In the genomic region with DNA sequence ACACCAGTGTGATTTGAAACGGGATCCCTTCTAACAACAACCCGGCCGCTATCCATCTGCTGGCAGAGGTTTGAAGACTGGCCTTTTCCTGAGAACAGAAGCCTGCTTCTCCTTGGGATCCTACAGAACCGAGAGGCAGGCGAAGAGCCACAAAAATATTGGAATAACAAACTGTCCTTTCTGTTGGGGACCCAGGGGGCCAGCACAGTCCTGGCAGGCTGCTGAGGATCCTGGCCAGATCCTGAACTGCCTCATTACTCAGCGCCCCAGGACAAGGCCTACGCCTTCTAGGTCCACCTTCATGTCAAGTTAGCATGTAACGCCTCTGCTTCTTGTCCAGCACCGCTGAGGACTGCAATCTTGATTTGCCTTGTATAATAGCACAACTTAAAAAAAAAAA, we compare ENCODE assay signal across 20 mouse cellular contexts.
DNase-seq lines count a peak whose midpoint lies in the region; ATAC-seq and TF ChIP-seq lines count a peak whose summit lies in the region.
"Had no signal": no experiment of that assay in that cellular context is flagged by ENCODE, and none has a peak within 500 bp of the region (broad histone marks: within the 10 kb centered on the region; RNA-seq: fewer than 3 reads in every experiment).

No protein-coding gene starts in this region.

- no peaks in the 10 kb centered on the region for H3K27me3 ChIP-seq in heart, adult 2 months (ENCODE audit: control insufficient read depth, insufficient read depth, low read length)
- no peaks in the 10 kb centered on the region for H3K27me3 ChIP-seq in heart, embryonic 12.5 days (replicated peaks)
- H3K27me3 ChIP-seq in heart, postnatal 0 days (ENCODE audit: control insufficient read depth, insufficient read depth, low read length), result no peaks in the 10 kb centered on the region
- H3K27me3 ChIP-seq: CH12.LX; hindbrain, embryonic 15.5 days; limb, embryonic 12.5 days; midbrain, embryonic 15.5 days; neural tube, embryonic 15.5 days; Patski had no signal

- H3K36me3 ChIP-seq in heart, adult 2 months (ENCODE audit: control insufficient read depth, insufficient read depth, low read length), result no peaks in the 10 kb centered on the region
- no peaks in the 10 kb centered on the region for H3K36me3 ChIP-seq in heart, embryonic 12.5 days
- H3K36me3 ChIP-seq in heart, postnatal 0 days (replicated peaks; ENCODE audit: control insufficient read depth, insufficient read depth, low read length), result no peaks in the 10 kb centered on the region
- H3K36me3 ChIP-seq: embryonic facial prominence, embryonic 10.5 days; forebrain, embryonic 10.5 days; hindbrain, embryonic 15.5 days; limb, embryonic 12.5 days; midbrain, embryonic 15.5 days; neural tube, embryonic 15.5 days had no signal

- 64% methylated on average over 9 of the region's 9 CpGs for WGBS in heart, adult 2 months
- WGBS in heart, embryonic 12.5 days, result 71% methylated on average over 9 of the region's 9 CpGs
- 72% methylated on average over 9 of the region's 9 CpGs for WGBS in heart, postnatal 0 days

- no peaks in the 10 kb centered on the region for H3K9me3 ChIP-seq in heart, embryonic 12.5 days (replicated peaks)
- no peaks in the 10 kb centered on the region for H3K9me3 ChIP-seq in heart, postnatal 0 days (replicated peaks; ENCODE audit: control insufficient read depth, low read length)
- H3K9me3 ChIP-seq: embryonic facial prominence, embryonic 10.5 days; forebrain, embryonic 10.5 days; hindbrain, embryonic 15.5 days; limb, embryonic 12.5 days; midbrain, embryonic 15.5 days; neural tube, embryonic 15.5 days had no signal

- peaks cover 8% of the 10 kb centered on the region for H3K4me1 ChIP-seq in heart, adult 2 months (ENCODE audit: control insufficient read depth, insufficient read depth, low read length)
- peaks cover 9% of the 10 kb centered on the region for H3K4me1 ChIP-seq in heart, embryonic 12.5 days (replicated peaks)
- peaks cover 4% of the 10 kb centered on the region for H3K4me1 ChIP-seq in heart, postnatal 0 days (ENCODE audit: control insufficient read depth, insufficient read depth)
- H3K4me1 ChIP-seq: forebrain, embryonic 10.5 days; hindbrain, embryonic 15.5 days; limb, embryonic 12.5 days; midbrain, embryonic 15.5 days; neural tube, embryonic 15.5 days had no signal

- no peak overlapping the region for H3K4me3 ChIP-seq in heart, adult 2 months
- H3K4me3 ChIP-seq in heart, embryonic 12.5 days, result no peak overlapping the region
- H3K4me3 ChIP-seq in heart, postnatal 0 days (ENCODE audit: low read depth, low read length), result no peak overlapping the region
- H3K4me3 ChIP-seq: embryonic facial prominence, embryonic 10.5 days; forebrain, embryonic 10.5 days; hindbrain, embryonic 15.5 days; limb, embryonic 12.5 days; midbrain, embryonic 15.5 days; neural tube, embryonic 15.5 days had no signal

- no peak overlapping the region for H3K4me2 ChIP-seq in heart, embryonic 12.5 days
- no peak overlapping the region for H3K4me2 ChIP-seq in heart, postnatal 0 days (ENCODE audit: low read depth, low read length)
- H3K4me2 ChIP-seq: hindbrain, embryonic 15.5 days; limb, embryonic 12.5 days; lung, embryonic 14.5 days; midbrain, embryonic 15.5 days; neural tube, embryonic 15.5 days had no signal

- intact Hi-C loops in heart, adult 2 months (cut with DNase I), result loop anchor here (2.0 kb wide), 1 partner anchor 26 kb away; no protein-coding TSS in a partner anchor

- TF ChIP-seq EP300 in heart, adult 2 months (IDR thresholded peaks at IDR 0.05; ENCODE audit: insufficient read depth, low read depth, low read length), result 0 out of 2 replicates have a peak, but pooled peaks have one; percentile 20
- no peak for TF ChIP-seq EP300 in heart, postnatal 0 days (IDR thresholded peaks at IDR 0.05; ENCODE audit: low read depth)

- TF ChIP-seq POLR2A in heart, adult 2 months (IDR thresholded peaks at IDR 0.05; ENCODE audit: insufficient read depth, low read depth, low read length), result no peak

- peak overlapping the region; percentile 51 for H3K27ac ChIP-seq in heart, adult 2 months
- H3K27ac ChIP-seq in heart, embryonic 12.5 days (ENCODE audit: poor library complexity, severe bottlenecking), result no peak overlapping the region
- H3K27ac ChIP-seq in heart, postnatal 0 days (ENCODE audit: low read depth), result 0 out of 2 replicates have a peak overlapping the region, but pooled peaks have one; percentile 20
- H3K27ac ChIP-seq: embryonic facial prominence, embryonic 10.5 days; forebrain, embryonic 10.5 days; hindbrain, embryonic 15.5 days; limb, embryonic 12.5 days; midbrain, embryonic 15.5 days; neural tube, embryonic 15.5 days; stomach, postnatal 0 days had no signal

- ATAC-seq in heart, embryonic 12.5 days (ENCODE audit: insufficient number of reproducible peaks, low FRiP score), result no peak
- ATAC-seq in heart, postnatal 0 days (ENCODE audit: insufficient read depth, low read depth), result peak; percentile 78
- ATAC-seq: midbrain, embryonic 15.5 days; Patski had no signal

- DNase-seq in heart, adult 2 months, result peak; percentile 67 to 78
- DNase-seq in brain, adult 2 months (ENCODE audit: low read depth, low spot score), result peak; percentile 23
- DNase-seq in cerebellum, postnatal 10 days, result peak; percentile 35 to 61
- peak; percentile 20 for DNase-seq in heart, postnatal 0 days (ENCODE audit: low spot score)
- DNase-seq in right cerebral cortex, postnatal 14 days, result no peak
- no peak for DNase-seq in retina, embryonic 14.5 days (ENCODE audit: low spot score)
- no peak for DNase-seq in spleen, postnatal 14 days (ENCODE audit: low spot score in 2 of 2)
- DNase-seq: kidney, adult 9 months; layer of hippocampus, postnatal 36 days; lung, embryonic 14.5 days had no signal

- no peak overlapping the region for H3K9ac ChIP-seq in heart, adult 2 months (ENCODE audit: low read depth, low read length)
- H3K9ac ChIP-seq in heart, embryonic 12.5 days, result no peak overlapping the region
- H3K9ac ChIP-seq in heart, postnatal 0 days (replicated peaks; ENCODE audit: low read depth, low read length), result no peak overlapping the region
- H3K9ac ChIP-seq: hindbrain, embryonic 15.5 days; limb, embryonic 12.5 days; lung, embryonic 14.5 days; midbrain, embryonic 15.5 days; neural tube, embryonic 15.5 days had no signal

- no peaks in the 10 kb centered on the region for H3K79me2 ChIP-seq in heart, adult 2 months (replicated peaks; ENCODE audit: control insufficient read depth, insufficient read depth, low read length)

- no peak for TF ChIP-seq CTCF in heart, adult 2 months (IDR thresholded peaks at IDR 0.05)
- no peak for TF ChIP-seq CTCF in heart, postnatal 0 days (IDR thresholded peaks at IDR 0.05; ENCODE audit: low read depth)

Comparison
In these comparisons a context has a peak if more than half of its experiments do, and no peak if none do; other contexts are left out.
1. DNase-seq: peak in heart, adult 2 months (2 of 2), brain, adult 2 months (single experiment), cerebellum, postnatal 10 days (2 of 2) and heart, postnatal 0 days (single experiment); none in right cerebral cortex, postnatal 14 days (single experiment), retina, embryonic 14.5 days (single experiment) and spleen, postnatal 14 days (0 of 2).